Mouse (Mus musculus) heart, postnatal 14 days (tissue): ENCODE measurements around the gene Wdr11. TPM values are rescaled to one million over a fixed set of nuclear protein-coding genes. Genes with fewer than 3 reads are reported as not detected.

ENCODE experiments used
- DNase-seq, 2 experiments: peaks; one replicate each; pipeline ENCODE4 v3.0.0; 2021 to 2022
- intact Hi-C: fragments of 180-260 bp; cut with DNase I; formaldehyde crosslinking; loops from one replicate; pipeline ENCODE4 v1.15.1; 2025
- total RNA-seq, 2 experiments: library from RNA; stranded (reverse); gene quantifications; 2 replicates each; pipeline ENCODE4 v1.2.3; 2021

The Wdr11 gene
- total RNA-seq, 2 experiments from 2014 or later, result 22.1 to 22.6 TPM

GRCm38 (mm10) chr7:129678431-129678830, 86.8 kb downstream of the Wdr11 start:
- no peak for DNase-seq
- intact Hi-C loops, result no loop called here

- DNase-seq, result no peak
- intact Hi-C loops, result no loop called here
These were observed 87.3 kb downstream of the Wdr11 start for GRCm38 (mm10) chr7:129678972-129679371.

- DNase-seq, result peak; percentile 16 to 21
- intact Hi-C loops, result no loop called here
These were observed 89.0 kb downstream of the Wdr11 start for GRCm38 (mm10) chr7:129680534-129681210.

- no peak for DNase-seq
- intact Hi-C loops, result no loop called here
These were observed 90.9 kb downstream of the Wdr11 start for GRCm38 (mm10) chr7:129682525-129682924.

GRCm38 (mm10) chr7:129685326-129685725, 93.7 kb downstream of the Wdr11 start:
- intact Hi-C loops, result no loop called here

More at GRCm38 (mm10) chr7:129685326-129685725, 93.7 kb downstream of the Wdr11 start:
- DNase-seq, result no peak
